Mouse (Mus musculus) testis, adult 2 months (tissue): ENCODE data around the gene Lyz2.

Experiments used
- CTCF ChIP-seq: fragments of 200-500 bp; IDR thresholded peaks from 2 replicates; pipeline ENCODE4 v1.5.1; 2012; ENCODE audit warnings: low read depth, mild to moderate bottlenecking, inconsistent platforms, low read length, moderate library complexity; ENCODE audit not compliant: control insufficient read depth, insufficient read depth, insufficient replicate concordance
- POLR2A ChIP-seq: fragments of 200-500 bp; IDR thresholded peaks from 2 replicates; pipeline ENCODE4 v1.6.1; 2012; ENCODE audit warnings: low read depth, mild to moderate bottlenecking, inconsistent platforms, low read length, moderate library complexity; ENCODE audit not compliant: control insufficient read depth

DNA sequence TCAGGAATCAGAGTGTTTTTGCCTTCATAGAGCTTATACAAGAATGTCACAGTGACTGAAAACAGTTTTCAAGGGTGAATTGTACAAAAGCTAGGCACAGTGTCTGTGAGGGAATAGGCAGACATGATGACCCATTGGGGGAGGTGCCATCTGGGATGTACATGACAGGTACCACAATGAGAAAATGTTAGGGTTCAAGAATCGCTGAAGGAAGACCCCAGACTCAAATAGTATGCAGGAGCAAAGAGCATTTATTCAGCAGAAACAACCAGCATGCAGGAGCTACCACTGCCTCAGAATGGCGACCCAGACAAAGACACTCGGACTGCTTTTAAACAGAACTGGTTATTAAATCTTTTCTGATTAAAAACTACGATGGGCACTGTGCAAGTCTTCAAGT is 17.0 kb upstream of the Lyz2 start:
- TF ChIP-seq CTCF (no peak), POLR2A (no peak)
